Mouse (Mus musculus) ES-E14 (cell line): ENCODE results near the gene Borcs5.

ENCODE experiments used
- MAFK ChIP-seq: IDR thresholded peaks from 2 replicates; pipeline ENCODE4 v1.6.1; 2014; ENCODE audit warnings: mild to moderate bottlenecking, low read depth, low read length, inconsistent platforms; ENCODE audit not compliant: insufficient read depth
- ZC3H11A ChIP-seq: IDR thresholded peaks from 2 replicates; pipeline ENCODE4 v1.6.1; 2012; ENCODE audit warnings: low read depth, mild to moderate bottlenecking, inconsistent platforms, low read length, borderline replicate concordance
- ZNF384 ChIP-seq: IDR thresholded peaks from 2 replicates; pipeline ENCODE4 v1.6.1; 2012; ENCODE audit warnings: low read depth, low read length, inconsistent platforms

DNA sequence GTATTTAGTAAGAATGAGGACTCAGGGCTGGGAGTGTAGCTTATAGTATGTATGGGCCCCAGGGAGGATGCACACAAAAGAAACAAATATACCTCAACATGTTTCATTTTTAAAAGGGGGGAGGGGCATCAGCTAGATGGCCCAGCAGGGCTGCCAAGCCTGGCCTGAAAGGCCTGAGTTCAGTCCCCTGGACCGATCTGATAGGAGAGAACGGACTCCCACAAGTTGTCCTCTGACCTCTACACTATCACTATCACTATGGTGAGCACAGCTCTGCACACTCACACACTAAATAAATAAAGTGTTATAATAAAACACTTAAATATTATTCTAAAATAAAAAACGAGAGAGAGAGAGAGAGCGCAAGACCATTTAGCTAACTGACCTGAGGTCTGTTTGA, 25.0 kb upstream of the Borcs5 start:
- TF ChIP-seq ZC3H11A (no peak), MAFK (no peak), ZNF384 (no peak)
